Mouse (Mus musculus): ENCODE data around the gene Spindoc. TPM values are rescaled to one million over a fixed set of nuclear protein-coding genes. Genes with fewer than 3 reads are reported as not detected.

Spindoc gene
- 10 to 100 TPM; 24.7 to 29.7 TPM for polyA plus RNA-seq (2017; shearing (Covaris generic))

DNA sequence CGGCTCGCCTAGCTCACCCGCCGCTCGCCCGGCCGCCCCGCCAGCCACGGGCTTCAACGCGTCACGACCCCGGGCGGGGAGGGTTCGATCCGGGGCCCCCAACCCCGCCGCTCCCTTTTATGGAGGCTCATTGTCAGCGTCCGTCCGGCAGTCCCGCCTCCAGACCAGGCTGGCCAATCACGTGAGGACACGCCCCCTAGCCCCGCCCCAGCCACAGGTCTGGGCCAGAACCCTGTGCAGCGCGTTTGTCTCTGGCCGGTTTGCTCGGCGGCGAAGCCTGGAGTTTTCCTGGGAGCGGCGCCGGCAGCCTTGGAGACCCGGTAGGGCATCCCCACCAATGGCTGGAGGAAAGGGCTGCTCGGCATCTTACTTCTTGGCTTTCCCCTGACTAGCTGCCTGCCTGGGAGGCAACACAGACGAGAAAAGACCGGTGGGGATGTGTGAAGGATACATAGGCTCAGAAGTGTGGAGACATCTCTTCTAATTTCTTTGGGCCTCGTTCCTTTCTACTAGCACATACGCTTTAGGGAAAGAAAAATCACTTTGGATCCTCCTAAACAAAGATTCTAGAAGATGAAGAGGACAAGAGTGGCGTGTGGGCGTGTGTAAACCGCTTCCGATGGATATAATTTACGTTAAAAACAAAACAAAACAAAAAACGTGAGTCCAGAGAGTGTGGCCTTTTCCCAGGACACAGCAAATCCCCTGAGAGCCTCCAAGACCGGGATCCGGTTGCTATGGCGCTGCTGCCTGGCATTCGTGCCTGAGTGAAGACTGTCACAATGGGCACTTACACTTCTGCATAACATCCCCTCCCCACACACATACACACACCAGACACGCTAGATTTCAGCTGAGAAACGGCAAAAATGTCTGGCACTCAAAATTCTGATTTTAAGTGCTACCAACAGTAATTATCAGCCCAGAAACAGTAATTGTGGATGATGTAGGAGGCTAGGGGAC, at the start of gene Spindoc:
Gene Spindoc (minus strand): TSS at position 92 of the 963 bp plus-strand sequence.

DNA sequence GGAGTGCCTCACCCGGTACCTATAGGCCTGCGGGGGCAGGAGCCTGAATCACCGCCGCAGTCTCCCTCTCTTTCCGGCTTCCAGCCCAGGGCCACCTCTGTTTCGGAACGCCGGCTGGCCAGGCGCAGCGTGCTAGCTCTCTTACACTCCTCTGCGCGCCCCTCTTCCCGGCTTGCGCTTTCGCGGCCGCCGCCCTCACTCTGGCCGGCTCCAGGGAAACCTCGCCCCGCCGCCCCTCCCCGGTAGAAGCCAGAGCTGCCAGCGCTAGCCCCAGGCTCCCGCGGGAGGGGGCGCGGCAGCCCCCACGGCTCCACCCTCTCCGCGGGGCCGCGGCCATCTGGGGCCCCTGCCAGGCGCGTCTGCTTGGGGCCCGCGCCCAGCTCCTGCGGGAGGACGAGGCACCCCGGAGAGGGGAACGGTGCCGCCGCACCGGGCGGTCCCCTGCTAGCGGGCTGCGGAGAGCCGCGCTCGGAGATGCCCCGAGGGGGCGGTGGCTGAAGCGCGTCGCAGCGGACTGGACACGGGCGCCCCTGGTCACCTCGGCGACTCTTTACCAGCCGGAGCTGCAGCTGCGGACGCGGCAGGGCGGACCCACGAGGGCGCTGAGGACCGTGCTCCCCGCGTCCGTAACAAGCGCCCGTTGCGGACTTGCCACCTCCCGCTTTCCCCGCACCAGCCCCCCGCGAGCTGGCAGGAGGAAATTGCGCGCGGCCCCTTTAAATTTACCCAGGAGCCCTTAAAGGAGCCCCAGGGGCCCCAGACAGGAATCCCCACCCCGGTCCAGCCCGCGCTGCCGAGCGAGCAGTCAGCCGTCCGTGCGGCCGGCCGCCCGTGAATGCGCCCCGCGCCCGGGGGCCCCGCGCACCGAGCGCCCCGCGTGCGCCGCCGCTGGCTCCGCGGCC, 34.3 kb upstream of the Spindoc start, which contains the start of gene 2700081O15Rik:
Gene 2700081O15Rik (plus strand): TSS at position 792 of the 902 bp plus-strand sequence.

GRCm38 (mm10) chr19:7341512-7342397, 41.0 kb downstream of the Spindoc start, which contains the start of gene Mark2:
Gene Mark2 (minus strand): TSS chr19:7341860.

Other genes starting within 250 kb of the Spindoc start
- 10 to 100 TPM; 53.9 to 54.8 TPM for gene Otub1, start 176.7 kb downstream of the Spindoc start, polyA plus RNA-seq (2017; shearing (Covaris generic))
- 100 to 1,000 TPM; 406 to 412 TPM for gene Cox8a, start 165.4 kb downstream of the Spindoc start, polyA plus RNA-seq (2017; shearing (Covaris generic))
- gene Naa40, start 141.8 kb downstream of the Spindoc start, polyA plus RNA-seq (2017; shearing (Covaris generic)): 10 to 100 TPM; 45.3 to 48.1 TPM
- gene Rcor2, start 115.7 kb downstream of the Spindoc start, polyA plus RNA-seq (2017; shearing (Covaris generic)): 1 to 10 TPM; 1.7 to 2.4 TPM
- 100 to 1,000 TPM; 175 to 203 TPM for gene Mark2, start 41.1 kb downstream of the Spindoc start, polyA plus RNA-seq (2017; shearing (Covaris generic))
- gene 2700081O15Rik, start 34.6 kb upstream of the Spindoc start, polyA plus RNA-seq (2017; shearing (Covaris generic)): 1 to 10 TPM in 1 of 2 experiments, under 1 TPM in 1; 0.20 to 2.9 TPM
- 100 to 1,000 TPM in 1 of 2 experiments, 10 to 100 TPM in 1; 99.7 to 106 TPM for gene Rtn3, start 100.3 kb upstream of the Spindoc start, polyA plus RNA-seq (2017; shearing (Covaris generic))
- 10 to 100 TPM; 13.7 to 16.3 TPM for gene Atl3, start 111.0 kb upstream of the Spindoc start, polyA plus RNA-seq (2017; shearing (Covaris generic))
- 100 to 1,000 TPM in 1 of 2 experiments, 10 to 100 TPM in 1; 85.8 to 103 TPM for gene Pla2g16, start 174.5 kb upstream of the Spindoc start, polyA plus RNA-seq (2017; shearing (Covaris generic))
- under 1 TPM in 1 of 2 experiments, not detected in 1; 0.20 TPM for gene Lgals12, start 224.2 kb upstream of the Spindoc start, polyA plus RNA-seq (2017; shearing (Covaris generic))
- gene Hrasls5, start 229.5 kb upstream of the Spindoc start, polyA plus RNA-seq (2017; shearing (Covaris generic)): under 1 TPM in 1 of 2 experiments, not detected in 1; 0.62 TPM

Data from inflammation-experienced regulatory T-cells (primary cell).